Mouse (Mus musculus) left cerebral cortex, postnatal 10 days (tissue): ENCODE data around the gene Lag3. TPM values are rescaled to one million over a fixed set of nuclear protein-coding genes. Genes with fewer than 3 reads are reported as not detected.

Source experiments
- DNase-seq, 2 experiments: peaks; one replicate each; pipeline ENCODE4 v3.0.0; 2021 to 2022; ENCODE audit warnings: low spot score in 2 of 2, mixed read lengths in 1 of 2; ENCODE audit errors: extremely low spot score in 1 of 2
- intact Hi-C: fragments of 180-260 bp; cut with DNase I; formaldehyde crosslinking; loops from one replicate; pipeline ENCODE4 v1.15.1; 2025
- total RNA-seq, 2 experiments: library from RNA; stranded (reverse); gene quantifications; 2 replicates each; pipeline ENCODE4 v1.2.3; 2021

The Lag3 gene
- 1 to 10 TPM; 1.4 to 1.5 TPM for total RNA-seq

DNA sequence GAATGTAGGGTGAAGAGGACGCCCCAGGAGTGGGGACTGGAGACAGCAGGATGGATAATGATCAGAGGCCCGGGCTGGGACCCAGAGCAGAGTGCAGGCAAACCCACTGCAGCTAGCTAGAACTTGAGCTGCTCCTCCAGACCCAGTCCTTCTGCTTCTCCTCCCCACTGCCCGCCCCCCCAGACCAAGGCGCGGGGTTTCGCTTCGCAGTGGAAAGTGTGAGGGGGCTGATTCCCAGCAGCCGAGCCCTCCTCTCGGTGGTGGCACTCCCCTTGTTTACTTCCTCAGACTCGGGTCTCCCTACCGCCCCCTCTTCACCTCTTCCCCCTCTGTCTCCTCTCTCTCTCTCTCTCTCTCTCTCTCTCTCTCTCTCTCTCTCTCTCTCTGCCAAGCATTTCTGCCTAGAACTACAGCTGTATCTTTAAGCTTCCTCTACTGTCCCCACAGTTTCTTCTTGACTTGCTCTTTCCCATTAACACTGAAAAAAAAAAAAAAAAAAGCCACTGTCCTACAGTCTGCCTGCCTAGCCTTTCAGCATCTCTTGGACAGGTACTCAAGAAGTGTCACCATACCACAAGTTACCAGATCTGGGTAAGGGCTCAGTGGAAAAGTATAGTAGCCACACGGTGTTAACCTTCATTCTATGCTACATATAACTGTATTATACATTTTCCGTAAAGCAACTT is at the start of gene Lag3:
Gene Lag3 (minus strand): TSS at position 173 of the 686 bp plus-strand sequence.
- intact Hi-C loops: no loop called here
- peak in 1 of 2 experiments; percentile 40 for DNase-seq

DNA sequence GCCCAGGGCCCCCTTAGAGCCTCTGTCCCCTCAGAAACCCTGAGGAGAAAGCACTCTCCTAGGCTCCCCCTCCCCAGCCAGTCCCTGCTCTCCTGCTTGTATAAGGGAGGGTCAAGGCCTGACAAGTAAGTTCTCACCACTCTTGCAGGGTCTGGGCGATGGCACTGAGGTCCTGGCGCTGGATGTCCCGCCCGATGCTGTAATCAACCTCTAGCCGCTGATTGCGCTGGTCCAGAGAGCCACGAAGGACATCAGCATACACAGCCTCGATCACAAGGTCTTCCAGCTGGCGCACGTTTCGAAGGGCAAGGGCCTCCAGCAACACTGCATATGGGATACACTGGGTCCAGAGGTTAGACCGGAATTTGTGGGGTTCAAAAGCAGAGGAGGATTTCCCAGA is 49.5 kb upstream of the Lag3 start:
- DNase-seq: peak in 1 of 2 experiments; percentile 26
- intact Hi-C loops: no loop called here

DNA sequence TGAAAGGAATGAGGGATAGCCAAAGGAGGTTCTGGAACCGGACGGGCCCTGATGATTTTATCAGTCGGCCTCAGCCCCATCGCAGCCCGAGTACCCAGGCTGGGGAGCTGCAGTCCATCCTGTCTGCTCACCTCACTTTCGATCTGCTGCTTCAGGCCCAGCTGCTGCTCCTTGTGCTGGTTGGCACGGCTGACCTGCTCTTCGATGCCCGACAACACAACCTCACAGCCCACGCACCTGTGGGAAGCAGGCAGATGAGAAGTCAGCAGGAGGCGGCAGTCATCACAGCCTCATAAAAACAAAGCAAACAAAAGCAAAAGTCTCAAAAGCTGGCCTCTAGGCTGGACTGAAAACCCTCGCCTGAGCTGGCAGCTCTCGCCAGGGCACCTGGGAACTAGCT is 48.5 kb upstream of the Lag3 start:
- intact Hi-C loops: no loop called here
- DNase-seq: no peak

DNA sequence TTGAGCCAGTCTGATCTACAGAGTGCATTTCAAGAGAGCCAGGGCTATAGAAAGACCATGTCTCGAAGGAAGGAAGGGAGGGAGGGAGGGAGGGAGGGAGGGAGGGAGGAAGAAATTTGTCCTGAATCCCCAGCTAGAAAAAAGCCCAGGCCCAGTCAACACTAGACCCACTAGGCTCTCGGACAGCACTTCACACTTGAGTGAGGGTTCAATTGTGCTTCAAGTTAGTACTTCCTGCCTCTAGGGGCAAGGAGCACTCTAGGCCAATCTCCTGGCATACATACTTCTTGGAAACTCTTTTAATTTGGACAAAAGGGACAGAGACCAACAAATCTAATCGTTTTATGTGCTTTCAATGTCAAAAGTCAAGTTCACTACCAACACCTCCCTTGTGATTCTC is 46.6 kb upstream of the Lag3 start:
- no peak for DNase-seq
- intact Hi-C loops: no loop called here

DNA sequence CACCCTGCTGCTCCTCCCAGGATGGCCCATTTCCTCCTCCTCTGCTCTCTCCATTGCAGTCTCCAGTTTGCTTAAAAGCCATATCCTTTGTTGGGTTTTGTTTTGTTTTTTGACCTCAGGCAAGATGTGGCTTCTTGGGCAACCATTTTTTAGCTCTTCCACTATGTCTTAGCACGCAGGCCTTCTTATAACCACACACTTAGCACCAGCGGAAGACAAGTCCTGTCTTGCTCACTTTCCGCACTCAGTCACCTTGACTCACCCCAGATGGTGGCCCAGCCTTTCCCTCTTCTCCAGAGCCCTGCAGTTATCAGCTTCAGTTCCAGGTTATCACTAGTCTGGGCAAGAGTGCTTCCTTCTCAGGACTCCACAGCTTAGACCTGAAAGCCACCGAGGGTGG is 43.7 kb upstream of the Lag3 start:
- intact Hi-C loops: no loop called here
- no peak for DNase-seq

DNA sequence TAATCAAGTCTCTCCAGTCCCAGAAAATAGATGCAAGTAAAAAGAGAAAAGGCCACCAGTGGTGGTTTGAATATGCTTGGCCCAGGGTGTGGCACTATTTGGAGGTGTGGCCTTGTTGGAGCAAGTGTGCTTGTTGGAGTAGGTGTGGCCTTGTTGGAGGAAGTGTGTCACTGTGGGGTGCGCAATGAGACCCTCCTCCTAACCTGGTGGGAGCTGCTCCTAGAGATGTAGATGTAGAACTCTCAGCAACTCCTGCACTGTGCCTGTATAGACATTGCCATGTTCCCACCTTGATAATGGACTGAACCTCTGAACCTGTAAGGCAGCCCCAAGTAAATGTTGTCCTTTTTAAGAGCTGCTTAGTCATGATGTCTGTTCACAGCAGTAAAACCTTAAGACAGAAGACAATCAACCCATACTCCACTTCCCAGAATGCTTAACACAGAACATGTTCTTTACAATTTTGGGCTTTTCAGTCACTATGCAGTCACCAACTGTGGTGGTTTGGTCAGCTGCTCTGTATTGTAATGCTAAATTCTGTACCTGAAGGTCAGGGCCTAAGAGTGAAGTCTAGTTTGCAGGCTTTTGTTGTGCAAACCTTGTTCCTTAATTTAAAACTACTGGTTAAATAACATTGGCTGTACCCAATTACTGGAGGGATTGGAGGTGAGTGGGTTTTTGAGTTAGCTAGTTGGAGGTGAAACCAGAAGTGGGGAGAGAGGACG is 42.6 kb upstream of the Lag3 start:
- DNase-seq: no peak
- intact Hi-C loops: no loop called here

DNA sequence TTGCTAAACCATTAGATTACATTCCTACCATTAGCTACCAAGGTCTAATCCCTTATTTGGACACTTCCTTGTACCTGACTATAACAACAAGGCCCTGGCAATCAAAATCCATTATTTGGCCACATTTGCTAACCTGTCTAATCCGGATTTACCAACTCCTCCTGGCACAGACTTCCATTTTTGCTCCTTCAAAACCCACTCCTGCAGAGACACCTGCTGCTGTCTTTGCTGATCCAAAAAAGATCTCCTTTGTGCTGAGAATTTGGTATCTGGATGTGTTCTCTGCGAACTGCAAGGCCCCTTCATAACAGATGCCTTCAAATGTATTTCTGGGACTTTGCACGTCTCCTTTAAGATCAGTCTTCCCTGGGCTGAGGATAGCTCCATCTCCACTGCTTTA is 32.0 kb upstream of the Lag3 start:
- DNase-seq: no peak
- intact Hi-C loops: no loop called here

DNA sequence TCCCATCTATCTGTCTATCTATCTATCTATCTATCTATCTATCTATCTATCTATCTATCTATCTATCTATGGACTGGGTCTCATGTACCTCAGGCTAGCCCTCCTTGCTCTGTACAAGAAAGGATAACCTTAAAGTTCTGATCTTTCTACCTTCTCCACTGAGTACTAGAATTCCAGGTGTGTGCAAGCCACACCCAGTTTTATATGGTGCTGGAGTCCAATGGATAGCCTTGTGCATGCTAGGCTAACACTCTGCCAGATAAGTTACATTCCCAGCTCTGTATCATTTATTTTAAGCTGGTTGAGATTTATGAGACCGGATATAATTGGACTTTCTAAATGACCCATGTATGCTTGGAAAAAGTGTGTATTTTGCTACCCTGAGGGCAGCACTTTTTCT is 30.2 kb upstream of the Lag3 start:
- intact Hi-C loops: no loop called here
- DNase-seq: no peak

DNA sequence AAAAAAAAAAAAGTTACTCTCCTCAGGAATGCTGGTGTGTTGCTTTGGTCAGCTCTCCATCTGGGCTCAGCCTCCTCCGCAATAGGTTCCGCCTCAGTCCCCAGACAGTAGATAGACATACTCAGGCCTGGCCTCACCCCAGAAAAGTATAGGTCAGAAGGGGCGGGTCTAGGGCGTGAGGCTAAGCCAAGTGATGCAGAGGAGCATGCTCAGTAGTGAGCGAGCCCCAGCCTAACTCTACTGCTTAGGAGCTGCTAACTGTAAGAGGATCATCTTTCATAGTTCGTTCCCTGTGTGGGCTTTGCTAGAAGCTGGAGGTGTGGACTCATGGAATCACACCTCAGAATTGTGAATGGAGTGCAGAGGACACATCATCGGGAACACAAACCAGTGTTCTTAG is 27.0 kb upstream of the Lag3 start:
- intact Hi-C loops: loop anchor here (10.0 kb wide), 1 partner anchor 146 kb away; no protein-coding TSS in a partner anchor
- no peak for DNase-seq

DNA sequence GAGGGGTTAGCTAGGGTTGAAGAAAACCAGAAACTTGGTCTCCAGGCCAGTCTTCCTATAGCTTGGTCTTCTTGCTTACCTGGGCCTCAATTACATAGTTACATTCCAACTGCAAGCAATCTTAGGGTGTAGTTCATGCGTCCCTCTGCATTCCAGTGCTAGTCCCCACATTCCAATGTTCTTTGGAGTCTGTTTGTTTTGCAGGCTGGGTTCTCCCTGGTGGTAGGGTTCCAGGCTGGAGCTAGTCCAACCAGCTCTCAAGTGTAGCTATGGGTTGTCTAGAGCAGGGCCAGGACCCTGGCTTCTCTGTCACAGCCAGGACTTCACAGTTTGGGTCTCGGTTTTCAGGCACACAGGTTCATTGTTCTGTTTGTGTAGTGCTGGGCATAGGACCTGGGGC is 26.0 kb upstream of the Lag3 start:
- no peak for DNase-seq
- intact Hi-C loops: loop anchor here (10.0 kb wide), 1 partner anchor 147 kb away; no protein-coding TSS in a partner anchor

DNA sequence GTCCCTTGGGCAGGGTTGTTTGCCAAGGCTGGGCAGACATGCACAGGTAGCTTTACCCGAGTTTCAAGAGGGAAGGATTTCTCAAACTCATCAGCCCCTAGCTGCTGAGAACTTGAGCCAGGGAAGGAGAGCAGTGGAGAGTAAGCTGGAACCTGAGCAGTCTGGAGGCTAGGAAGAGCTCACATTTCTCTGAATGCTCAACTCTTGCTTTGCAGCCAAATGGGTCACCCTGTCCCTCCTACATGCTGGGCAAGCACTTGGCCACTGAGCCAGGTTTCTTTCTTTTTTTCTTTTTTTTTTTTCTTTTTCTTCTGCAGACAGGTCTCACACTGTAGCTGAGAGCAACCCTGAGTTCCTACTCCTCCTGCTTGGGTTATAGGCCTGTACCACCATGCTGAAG is 25.2 kb upstream of the Lag3 start:
- DNase-seq: no peak
- intact Hi-C loops: loop anchor here (10.0 kb wide), 1 partner anchor 148 kb away; no protein-coding TSS in a partner anchor

DNA sequence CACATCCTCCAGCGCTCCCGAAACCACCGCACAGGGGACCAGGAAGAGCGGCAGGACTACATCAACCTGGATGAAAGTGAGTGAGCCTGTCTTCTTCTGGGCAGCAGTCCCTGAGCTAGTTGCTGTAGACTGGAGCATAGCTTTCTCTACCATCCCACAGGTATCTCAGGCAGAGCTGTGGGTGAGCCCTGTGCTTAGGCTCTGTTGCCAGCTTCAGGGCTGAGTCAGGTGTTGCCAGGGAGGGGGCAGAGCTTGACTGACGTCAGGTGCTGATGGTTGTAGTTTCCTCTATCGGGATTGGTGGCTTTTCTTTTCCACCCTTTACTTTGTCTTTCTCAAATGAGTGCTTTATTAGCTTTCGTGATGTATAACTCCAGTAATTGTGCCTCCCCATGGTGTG is 23.2 kb upstream of the Lag3 start:
- DNase-seq: no peak

DNA sequence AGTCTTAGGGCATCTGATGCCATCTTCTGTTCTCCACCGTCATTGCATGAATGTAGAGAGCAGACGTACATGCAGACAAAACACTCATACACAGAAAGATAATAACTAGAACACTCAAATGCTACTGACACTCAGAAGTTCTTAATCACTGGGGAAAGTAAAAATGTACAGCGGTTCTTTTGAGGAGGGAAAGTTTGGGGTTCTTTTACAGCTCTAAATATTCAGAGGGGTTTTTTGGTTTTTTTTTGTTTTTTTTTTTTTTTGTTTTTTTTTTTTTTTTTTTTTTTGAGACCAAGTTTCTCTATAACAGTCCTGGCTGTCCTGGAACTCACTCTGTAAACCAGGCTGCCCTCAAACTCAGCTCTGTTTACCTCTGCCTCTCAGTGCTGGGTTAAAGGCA is 21.6 kb upstream of the Lag3 start:
- intact Hi-C loops: loop anchor here (10.0 kb wide), 1 partner anchor 152 kb away; no protein-coding TSS in a partner anchor
- DNase-seq: no peak

More for the DNA sequence above, 23.2 kb upstream of the Lag3 start:
- intact Hi-C loops: loop anchor here (10.0 kb wide), 1 partner anchor 150 kb away; no protein-coding TSS in a partner anchor

DNA sequence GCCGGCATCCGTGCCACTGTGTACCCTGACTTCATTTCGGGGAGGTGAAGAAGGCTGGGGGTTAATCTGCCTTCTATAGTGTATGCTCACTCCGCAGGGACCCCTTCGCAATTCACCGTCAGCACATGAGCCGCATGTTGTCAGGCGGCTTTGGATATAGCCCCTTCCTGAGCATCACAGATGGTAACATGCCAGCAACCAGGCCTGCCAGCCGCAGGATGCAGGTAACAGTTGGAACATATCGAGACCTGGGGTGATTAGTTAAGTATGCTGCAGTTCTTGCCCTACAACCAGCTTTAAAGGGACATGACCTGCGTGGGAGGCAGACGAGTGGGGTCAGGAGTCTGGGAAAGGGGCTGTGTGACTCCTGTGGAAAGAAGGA is 20.8 kb upstream of the Lag3 start:
- intact Hi-C loops: loop anchor here (10.0 kb wide), 1 partner anchor 152 kb away; no protein-coding TSS in a partner anchor
- no peak for DNase-seq

DNA sequence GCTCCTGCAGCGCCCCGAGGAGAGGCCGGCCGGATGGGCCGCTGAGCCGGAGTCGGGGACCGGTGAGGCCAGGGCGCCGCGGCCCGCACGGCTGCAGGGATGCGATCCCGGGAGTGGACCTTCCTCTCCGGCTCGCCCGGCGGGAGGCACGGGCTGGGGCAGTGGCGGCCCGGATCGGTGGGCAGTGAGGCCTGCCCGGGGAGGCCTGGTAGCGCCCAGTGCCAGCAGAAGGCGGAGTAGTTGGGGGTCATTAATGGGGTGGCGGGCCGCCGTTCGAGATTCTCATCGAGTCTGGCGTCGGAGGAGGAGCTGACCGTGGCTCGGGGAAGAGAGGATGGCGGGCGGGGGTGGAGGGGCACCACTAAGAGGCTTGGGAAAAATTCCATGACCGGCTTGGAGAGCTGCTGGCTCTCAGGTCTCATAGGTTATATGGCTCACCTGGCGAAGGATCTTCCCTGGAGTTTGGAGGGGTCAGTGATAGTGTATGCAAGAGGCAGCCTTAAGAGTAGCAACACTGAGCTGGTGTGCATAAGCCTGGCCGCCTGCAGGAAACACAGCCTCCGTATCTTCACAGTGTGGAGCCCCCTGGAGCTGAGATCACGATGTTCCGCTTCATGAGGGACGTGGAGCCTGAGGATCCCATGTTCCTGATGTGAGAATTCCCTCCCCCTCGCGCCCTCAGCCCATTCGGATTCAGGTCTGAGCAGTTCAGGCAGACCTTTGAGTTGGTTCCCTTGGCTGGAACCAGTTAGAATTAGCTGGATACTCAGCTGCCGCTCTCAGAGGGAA is 20.2 kb upstream of the Lag3 start:
- DNase-seq: peak; percentile 51 to 74
- intact Hi-C loops: loop anchor here (10.0 kb wide), 1 partner anchor 153 kb away; no protein-coding TSS in a partner anchor

DNA sequence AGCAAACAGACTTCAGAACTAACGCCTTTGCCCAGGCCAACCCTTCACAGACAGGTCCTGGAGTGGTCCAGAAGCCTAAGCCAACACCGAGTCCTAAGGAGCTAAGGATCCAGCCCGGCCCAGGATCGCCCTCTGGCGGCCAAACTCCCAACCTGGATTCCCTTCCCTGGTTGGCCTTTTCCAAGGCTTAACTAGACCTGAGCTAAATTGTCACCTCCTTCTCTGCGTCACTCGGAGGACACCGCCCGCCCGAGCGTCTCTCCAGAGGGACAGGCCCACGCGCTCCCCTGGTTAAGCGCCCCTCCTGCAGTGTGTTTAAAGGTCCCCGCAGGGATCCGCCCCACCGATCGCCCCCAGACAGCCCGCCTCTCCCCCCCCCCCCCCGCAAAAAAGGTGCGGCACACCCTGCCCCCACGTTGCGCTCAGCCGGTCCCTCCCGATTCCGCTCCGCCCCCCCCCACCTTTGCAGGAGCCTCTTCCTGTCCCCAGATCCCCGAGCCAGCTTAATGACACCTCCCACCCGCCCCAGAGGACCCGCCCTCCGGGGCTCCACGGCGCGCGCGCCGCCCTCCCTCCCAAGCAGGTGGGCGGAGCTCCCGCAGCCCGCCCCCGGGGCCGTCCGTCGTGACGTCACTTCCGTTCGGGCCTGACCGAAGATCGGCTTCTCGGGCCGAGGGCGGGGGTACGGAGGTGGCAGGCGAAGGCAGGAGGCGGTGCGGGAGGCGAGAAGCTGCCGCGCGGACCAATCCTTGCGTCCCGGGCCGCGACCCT is 19.4 kb upstream of the Lag3 start, which contains the start of gene Mlf2:
Gene Mlf2 (plus strand): TSS at position 633 of the 771 bp plus-strand sequence.
- DNase-seq: peak; percentile 96 to 99
- intact Hi-C loops: loop anchor here (10.0 kb wide), 1 partner anchor 154 kb away; no protein-coding TSS in a partner anchor

DNA sequence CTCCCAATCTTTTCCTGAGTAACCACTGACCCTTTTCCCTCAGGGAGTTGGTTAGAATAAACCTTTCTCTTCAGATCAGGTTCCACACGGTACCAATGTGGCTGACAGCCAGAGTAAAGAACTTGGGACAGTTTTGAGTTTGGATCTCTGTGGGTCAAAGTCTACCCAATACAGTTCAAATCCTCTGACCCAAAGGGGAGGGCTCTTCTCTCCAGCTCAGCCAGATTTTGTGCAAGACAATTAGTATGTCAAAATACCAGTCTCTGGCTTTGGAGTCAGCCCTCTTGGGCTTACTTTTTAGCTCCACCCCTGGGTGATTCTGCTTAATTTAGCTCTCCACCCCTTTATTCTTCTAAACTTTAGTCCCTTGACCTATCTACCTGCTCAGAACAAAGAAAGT is 18.7 kb upstream of the Lag3 start:
- intact Hi-C loops: loop anchor here (10.0 kb wide), 1 partner anchor 155 kb away; no protein-coding TSS in a partner anchor
- no peak for DNase-seq

DNA sequence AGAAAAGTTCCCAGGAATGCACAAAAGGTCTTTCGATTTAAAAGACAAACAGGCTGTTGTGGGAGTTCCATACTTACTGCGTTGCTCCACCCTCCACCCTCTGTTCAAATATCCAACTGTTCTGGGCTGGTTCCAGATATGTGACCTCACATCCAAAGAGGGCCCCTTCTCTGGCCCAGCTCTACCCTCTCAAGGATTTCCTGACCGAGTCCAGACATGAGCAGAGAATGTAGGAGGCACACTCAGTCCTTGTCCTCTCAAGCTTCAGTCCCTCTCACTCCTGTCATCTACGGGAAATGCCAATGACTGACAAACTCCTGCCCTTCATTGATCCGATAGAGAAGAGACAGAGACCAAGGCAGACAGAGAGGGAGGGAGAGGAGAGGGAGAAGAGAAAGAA is 14.4 kb upstream of the Lag3 start:
- intact Hi-C loops: no loop called here
- no peak for DNase-seq
